Comparison of ENCODE assay signal across 19 mouse cellular contexts in the genomic region with DNA sequence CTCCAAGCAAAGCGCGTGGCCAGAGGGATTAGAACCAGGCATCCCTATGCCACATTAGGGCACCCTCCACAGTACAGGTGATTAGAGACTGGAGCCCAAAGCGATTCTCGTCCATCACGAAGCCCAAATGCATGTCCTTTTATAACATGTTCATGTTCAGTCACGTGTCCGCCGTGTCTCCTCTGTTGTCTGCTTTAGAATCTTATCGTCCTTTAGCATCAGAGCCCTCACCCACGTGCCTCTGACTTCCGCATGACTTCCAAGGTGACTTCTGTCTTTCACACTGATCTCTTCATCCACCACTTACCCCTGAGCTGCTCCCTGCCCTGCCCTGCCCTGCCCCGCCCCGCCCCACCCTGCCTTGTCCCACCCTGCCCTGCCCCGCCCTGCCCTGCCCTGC.
DNase-seq lines count a peak whose midpoint lies in the region; ATAC-seq and TF ChIP-seq lines count a peak whose summit lies in the region.
"Had no signal": no experiment of that assay in that cellular context is flagged by ENCODE, and none has a peak within 500 bp of the region (broad histone marks: within the 10 kb centered on the region; RNA-seq: fewer than 3 reads in every experiment).

No protein-coding gene starts in this region.

- 65% methylated on average over 12 of the region's 14 CpGs for WGBS in liver, embryonic 12.5 days (ENCODE audit: insufficient replicate concordance)
- 60% methylated on average over 12 of the region's 14 CpGs for WGBS in liver, embryonic 13.5 days (ENCODE audit: insufficient replicate concordance)
- 89% methylated on average over 14 of the region's 14 CpGs for WGBS in lung, adult 2 months

- peak; percentile 47; the same call in 1 of the 2 replicates for ATAC-seq in liver, embryonic 12.5 days
- ATAC-seq in liver, embryonic 13.5 days (ENCODE audit: low read depth): peak; percentile 55; the same call in 1 of the 2 replicates
- ATAC-seq: forebrain, embryonic 13.5 days; forebrain, postnatal 0 days had no signal

- H3K4me3 ChIP-seq in liver, embryonic 12.5 days: no peak overlapping the region
- H3K4me3 ChIP-seq in E14TG2a.4 (replicated peaks; ENCODE audit: low read length): peak overlapping the region; percentile 27
- no peak overlapping the region for H3K4me3 ChIP-seq in liver, embryonic 13.5 days (replicated peaks)
- H3K4me3 ChIP-seq in lung, adult 2 months (replicated peaks; ENCODE audit: extremely low read depth, low read depth, low read length): no peak overlapping the region
- H3K4me3 ChIP-seq: forebrain, embryonic 13.5 days; heart, adult 2 months; heart, embryonic 15.5 days had no signal

- no peak for TF ChIP-seq CTCF in E14TG2a.4 (conservative IDR thresholded peaks at IDR 0.05; ENCODE audit: low read length)
- TF ChIP-seq CTCF in lung, adult 2 months (IDR thresholded peaks at IDR 0.05; ENCODE audit: insufficient read depth, low read length): no peak

- peaks cover 18% of the 10 kb centered on the region for H3K27me3 ChIP-seq in liver, embryonic 12.5 days (replicated peaks)
- H3K27me3 ChIP-seq in E14TG2a.4 (ENCODE audit: insufficient read depth, low read length): peaks cover 19% of the 10 kb centered on the region
- peaks cover 17% of the 10 kb centered on the region for H3K27me3 ChIP-seq in liver, embryonic 13.5 days
- H3K27me3 ChIP-seq: forebrain, embryonic 13.5 days; heart, embryonic 15.5 days had no signal

- no peak overlapping the region for H3K27ac ChIP-seq in liver, embryonic 12.5 days
- no peak overlapping the region for H3K27ac ChIP-seq in liver, embryonic 13.5 days
- H3K27ac ChIP-seq: forebrain, embryonic 13.5 days; heart, adult 2 months; heart, embryonic 15.5 days; hindbrain, embryonic 14.5 days had no signal

- H3K9ac ChIP-seq in liver, embryonic 12.5 days: no peak overlapping the region
- H3K9ac ChIP-seq in liver, embryonic 13.5 days: no peak overlapping the region
- H3K9ac ChIP-seq: forebrain, embryonic 13.5 days; forebrain, postnatal 0 days; heart, embryonic 15.5 days; hindbrain, embryonic 14.5 days had no signal

- peaks cover 22% of the 10 kb centered on the region for H3K4me1 ChIP-seq in liver, embryonic 12.5 days
- H3K4me1 ChIP-seq in E14TG2a.4 (replicated peaks; ENCODE audit: low read depth, low read length): peaks cover 33% of the 10 kb centered on the region
- peaks cover 14% of the 10 kb centered on the region for H3K4me1 ChIP-seq in liver, embryonic 13.5 days (replicated peaks)
- H3K4me1 ChIP-seq in lung, adult 2 months (ENCODE audit: control insufficient read depth, insufficient read depth, low read length): peaks cover under 1% of the 10 kb centered on the region; the same call in 1 of the 2 replicates

- DNase-seq in liver: no peak
- DNase-seq in CD4-positive, CD25-positive, alpha-beta regulatory T cell, adult 2 months (ENCODE audit: low read depth, low spot score): peak; percentile 53
- DNase-seq in liver, embryonic 13.5 days: no peak
- DNase-seq in lung, adult 2 months: no peak
- no peak for DNase-seq in lung, postnatal 36 days
- DNase-seq: adrenal gland, postnatal 25 days; cerebellum, adult 18-20 months; cerebellum, adult 9-11 months; cerebellum, postnatal 36 days; forebrain, postnatal 0 days; gastrocnemius, postnatal 14 days; heart, adult 2 months; heart, postnatal 14 days had no signal

- no peaks in the 10 kb centered on the region for H3K36me3 ChIP-seq in liver, embryonic 12.5 days
- H3K36me3 ChIP-seq in E14TG2a.4 (ENCODE audit: insufficient read depth, low read length): no peaks in the 10 kb centered on the region
- no peaks in the 10 kb centered on the region for H3K36me3 ChIP-seq in liver, embryonic 13.5 days
- H3K36me3 ChIP-seq: heart, embryonic 15.5 days had no signal

- peak overlapping the region; percentile 19 for H3K4me2 ChIP-seq in liver, embryonic 12.5 days
- H3K4me2 ChIP-seq in liver, embryonic 13.5 days: no peak overlapping the region
- H3K4me2 ChIP-seq: forebrain, embryonic 13.5 days; heart, embryonic 11.5 days; heart, embryonic 15.5 days; hindbrain, embryonic 14.5 days had no signal

- H3K9me3 ChIP-seq in liver, embryonic 12.5 days (replicated peaks): peaks cover 6% of the 10 kb centered on the region
- no peaks in the 10 kb centered on the region for H3K9me3 ChIP-seq in E14TG2a.4 (ENCODE audit: low read length)
- H3K9me3 ChIP-seq in liver, embryonic 13.5 days (replicated peaks): 0 out of 2 replicates have a peak, but pooled peaks cover 5% of the 10 kb centered on the region
- H3K9me3 ChIP-seq: heart, embryonic 15.5 days had no signal

- no peak for TF ChIP-seq POLR2A in lung, adult 2 months (IDR thresholded peaks at IDR 0.05; ENCODE audit: borderline replicate concordance, extremely low read depth, low read depth, low read length)
